Mouse (Mus musculus): ENCODE data around the gene Cfap99. TPM values are rescaled to one million over a fixed set of nuclear protein-coding genes. Genes with fewer than 3 reads are reported as not detected.

Cfap99 gene
- polyA plus RNA-seq, 1 experiment, result not detected

- TF ChIP-seq POLR2A (IDR thresholded peaks at IDR 0.05; ENCODE audit: borderline replicate concordance, low read depth, low read length) (no peak), CTCF (IDR thresholded peaks at IDR 0.05; ENCODE audit: low read depth, low read length) (no peak)
- Histone ChIP-seq H3K4me1 (ENCODE audit: control insufficient read depth, insufficient read depth, low read length) (peaks cover 21% of the 10 kb centered on the region), H3K27ac (ENCODE audit: insufficient read depth, low read depth, low read length) (no peak overlapping the region), H3K4me3 (ENCODE audit: insufficient read depth, low read length) (no peak overlapping the region)
Observed at GRCm38 (mm10) chr5:34372141-34372540, 83.7 kb downstream of the Cfap99 start.

DNA sequence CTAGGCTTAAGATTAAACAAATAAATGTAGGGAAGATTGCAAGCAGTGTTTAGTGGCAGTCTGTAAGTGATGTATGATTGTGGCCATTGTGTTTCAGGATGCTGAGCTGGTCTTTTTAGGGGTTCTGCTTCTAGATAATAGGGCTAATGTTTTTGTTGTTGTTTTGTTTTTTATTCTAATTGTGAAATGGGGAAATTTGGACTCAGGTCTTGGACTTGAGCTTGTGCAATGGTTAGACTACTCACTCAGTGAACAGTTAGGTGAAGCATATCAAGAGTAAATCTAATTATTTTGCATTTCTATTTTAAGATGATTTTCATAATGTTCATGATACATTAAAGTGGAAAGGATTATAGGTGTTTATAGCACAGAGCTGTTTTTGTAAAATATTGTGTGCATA is 84.1 kb downstream of the Cfap99 start:
- H3K4me1 ChIP-seq (ENCODE audit: control insufficient read depth, insufficient read depth, low read length), result peaks cover 22% of the 10 kb centered on the region
- TF ChIP-seq POLR2A (IDR thresholded peaks at IDR 0.05; ENCODE audit: borderline replicate concordance, low read depth, low read length), result no peak
- no peak overlapping the region for H3K4me3 ChIP-seq (ENCODE audit: insufficient read depth, low read length)
- no peak overlapping the region for H3K27ac ChIP-seq (ENCODE audit: insufficient read depth, low read depth, low read length)

Other genes with a start within 250 kb of the Cfap99 start
- gene Poln, start 119.2 kb upstream of the Cfap99 start, polyA plus RNA-seq (2012; ENCODE audit: insufficient read depth, insufficient read length, missing spikeins), result 0.56 and 1.5 TPM in 2 replicates
- gene Haus3, start 119.1 kb upstream of the Cfap99 start, polyA plus RNA-seq (2012; ENCODE audit: insufficient read depth, insufficient read length, missing spikeins), result 25.8 and 33.0 TPM in 2 replicates
- 112 and 116 TPM in 2 replicates for gene Mxd4, start 100.9 kb upstream of the Cfap99 start, polyA plus RNA-seq (2012; ENCODE audit: insufficient read depth, insufficient read length, missing spikeins)
- gene Zfyve28, start 151 bp upstream of the Cfap99 start, polyA plus RNA-seq (2012; ENCODE audit: insufficient read depth, insufficient read length, missing spikeins), result 41.2 and 50.9 TPM in 2 replicates
- gene Rnf4, start 47.7 kb downstream of the Cfap99 start, polyA plus RNA-seq (2012; ENCODE audit: insufficient read depth, insufficient read length, missing spikeins), result 60.3 and 66.4 TPM in 2 replicates
- 20.2 and 21.9 TPM in 2 replicates for gene Fam193a, start 81.3 kb downstream of the Cfap99 start, polyA plus RNA-seq (2012; ENCODE audit: insufficient read depth, insufficient read length, missing spikeins)
- gene Tnip2, start 225.4 kb downstream of the Cfap99 start, polyA plus RNA-seq (2012; ENCODE audit: insufficient read depth, insufficient read length, missing spikeins), result 34.2 and 43.9 TPM in 2 replicates
- 129 and 132 TPM in 2 replicates for gene Sh3bp2, start 237.2 kb downstream of the Cfap99 start, polyA plus RNA-seq (2012; ENCODE audit: insufficient read depth, insufficient read length, missing spikeins)